Mouse (Mus musculus) ovary, postnatal 10 days (tissue): ENCODE measurements around the gene Nrip1.

Experiments
- DNase-seq: peaks from one replicate; pipeline ENCODE4 v3.0.0; 2022; ENCODE audit warnings: low spot score

Gene Nrip1

GRCm38 (mm10) chr16:76281850-76282249, 91.8 kb downstream of the Nrip1 start:
- no peak for DNase-seq

GRCm38 (mm10) chr16:76280365-76280764, 93.3 kb downstream of the Nrip1 start:
- no peak for DNase-seq

GRCm38 (mm10) chr16:76276271-76276670, 97.4 kb downstream of the Nrip1 start:
- DNase-seq = no peak

DNA sequence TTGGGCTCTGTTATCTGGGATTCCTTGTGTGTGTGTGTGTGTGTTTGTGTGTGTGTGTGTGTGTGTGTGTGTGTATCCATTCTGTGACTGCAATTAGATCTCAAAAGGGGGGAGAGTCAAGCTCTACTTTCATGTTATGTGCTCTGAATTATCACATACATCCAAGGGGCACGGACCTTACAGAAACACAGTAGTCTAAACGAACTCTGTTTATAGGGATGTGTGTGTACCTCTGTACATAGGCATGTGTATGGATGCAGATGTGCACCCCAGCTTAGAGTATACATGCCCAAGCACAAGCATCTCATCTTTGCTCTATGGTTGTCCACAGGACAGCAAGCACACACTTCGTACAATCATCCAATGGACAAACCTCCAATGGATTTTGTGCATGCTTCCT, 98.0 kb downstream of the Nrip1 start:
- DNase-seq = no peak

DNA sequence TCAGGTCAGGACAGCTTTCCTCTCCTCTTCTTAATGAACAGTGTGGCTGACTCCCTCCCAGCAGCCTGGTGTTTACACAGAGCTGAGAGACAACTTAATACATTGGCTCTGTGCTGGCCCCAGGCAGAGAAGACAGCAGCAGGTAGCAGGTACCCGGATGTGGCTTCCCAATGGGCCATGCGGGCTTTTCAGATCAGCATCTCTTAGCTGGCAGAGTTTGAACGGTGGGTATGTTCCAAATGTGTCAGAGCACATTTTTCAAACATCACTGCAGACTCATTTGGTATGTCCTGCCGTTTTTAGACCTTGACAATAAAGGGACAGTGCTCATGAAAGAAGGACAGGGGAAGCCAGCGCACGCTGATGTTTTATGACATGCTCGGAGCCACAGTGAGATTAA, 98.5 kb downstream of the Nrip1 start:
- DNase-seq = no peak

GRCm38 (mm10) chr16:76266635-76267268, 106.9 kb downstream of the Nrip1 start:
- no peak for DNase-seq

GRCm38 (mm10) chr16:76265874-76266273, 107.8 kb downstream of the Nrip1 start:
- no peak for DNase-seq

- no peak for DNase-seq
These were observed 108.3 kb downstream of the Nrip1 start for GRCm38 (mm10) chr16:76265301-76265700.

DNA sequence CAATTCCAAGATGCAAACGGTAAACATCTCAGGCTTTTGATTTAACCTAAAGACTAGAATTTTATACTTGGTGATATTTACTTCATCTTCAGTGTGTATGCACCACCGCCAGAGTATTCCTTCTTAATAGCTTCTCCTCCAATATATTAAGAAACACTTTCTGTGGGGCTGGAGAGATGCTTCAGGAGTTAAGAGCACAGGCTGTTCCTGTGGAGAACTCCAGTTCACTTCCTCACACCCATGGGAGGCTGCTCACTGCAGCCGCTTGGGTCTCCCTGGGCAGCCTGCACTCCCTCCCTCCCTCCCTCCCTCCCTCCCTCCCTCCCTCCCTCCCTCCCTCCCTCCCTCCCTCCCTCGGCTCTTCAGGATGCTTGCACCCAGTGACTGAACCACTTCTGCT, 110.2 kb downstream of the Nrip1 start:
- no peak for DNase-seq

DNA sequence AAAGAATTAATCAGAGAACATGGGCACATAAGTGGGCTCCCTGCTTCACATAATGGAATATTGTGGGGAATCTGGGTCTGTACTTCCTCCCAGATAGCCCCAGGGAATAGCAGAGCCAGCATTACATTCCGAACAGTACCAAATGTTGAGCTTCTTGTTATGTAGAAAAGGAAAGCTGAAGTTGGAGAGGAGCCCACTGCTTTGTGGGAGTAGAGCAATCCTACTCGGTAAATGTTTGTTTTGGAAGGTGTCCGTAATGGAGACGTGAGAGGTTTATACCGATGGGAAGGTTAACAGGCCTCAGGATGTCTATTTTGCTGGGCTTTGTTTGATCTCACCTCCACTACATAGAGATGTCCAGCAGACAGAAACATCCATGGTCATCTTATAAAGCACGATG, 113.3 kb downstream of the Nrip1 start:
- DNase-seq = no peak

DNA sequence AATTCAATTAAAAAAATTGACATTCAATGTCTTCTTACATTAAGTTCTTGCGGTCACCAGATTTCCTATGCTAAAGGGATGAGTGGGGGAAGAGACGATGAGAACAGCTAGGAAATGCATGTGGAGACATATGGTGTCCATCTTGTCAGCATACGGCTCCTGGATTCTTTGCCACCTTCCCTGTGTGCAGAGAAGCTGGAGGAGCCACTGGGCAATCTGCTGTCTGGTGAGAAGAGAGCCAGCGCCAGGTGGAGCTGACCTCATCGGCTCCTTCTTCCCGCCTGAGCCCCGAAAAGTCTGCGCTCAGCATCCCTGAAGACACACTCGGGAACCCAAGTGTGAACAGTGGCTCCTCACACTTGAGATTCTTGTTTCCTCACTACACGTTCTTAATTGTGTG, 121.8 kb downstream of the Nrip1 start:
- no peak for DNase-seq

GRCm38 (mm10) chr16:76249345-76250091, 124.1 kb downstream of the Nrip1 start:
- DNase-seq = no peak

GRCm38 (mm10) chr16:76242850-76243249, 130.8 kb downstream of the Nrip1 start:
- no peak for DNase-seq

DNA sequence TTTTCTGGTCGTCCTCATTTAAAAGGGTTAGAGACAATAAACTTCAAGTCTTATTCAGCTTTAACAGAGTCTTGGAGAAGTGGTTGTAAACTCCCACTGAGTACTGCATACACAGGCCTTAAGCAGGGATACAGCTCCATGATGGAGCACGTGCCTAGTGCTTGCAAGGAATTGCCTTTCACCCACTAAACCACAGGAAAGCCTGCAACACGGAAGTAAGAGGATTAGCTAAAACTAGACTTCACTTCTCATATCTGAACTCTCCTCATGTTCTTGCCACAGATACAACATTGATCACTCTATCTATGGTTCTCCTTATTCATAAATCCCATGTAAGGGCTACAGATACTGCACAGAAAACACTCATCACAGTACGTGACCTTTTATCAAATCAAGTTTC, 132.4 kb downstream of the Nrip1 start:
- no peak for DNase-seq

- no peak for DNase-seq
These were observed 134.3 kb downstream of the Nrip1 start for GRCm38 (mm10) chr16:76239353-76239752.

DNA sequence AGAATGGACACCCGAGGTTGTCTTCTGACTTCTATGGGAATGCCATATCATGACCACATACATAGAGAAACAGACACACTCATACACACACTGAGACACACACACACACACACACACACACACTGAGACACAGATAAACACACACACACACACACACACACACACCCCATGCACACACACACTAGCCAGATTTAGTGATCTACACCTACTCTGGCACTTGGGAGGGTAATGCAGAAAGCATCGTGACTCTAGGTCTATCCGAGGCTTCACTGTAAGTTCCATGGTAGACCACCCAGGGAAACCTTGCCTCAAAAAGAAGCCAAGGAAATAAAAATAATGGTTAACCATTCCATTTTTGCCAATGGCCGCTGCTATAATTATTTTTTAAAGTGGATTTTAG, 134.8 kb downstream of the Nrip1 start:
- DNase-seq = no peak
